In the genomic region with DNA sequence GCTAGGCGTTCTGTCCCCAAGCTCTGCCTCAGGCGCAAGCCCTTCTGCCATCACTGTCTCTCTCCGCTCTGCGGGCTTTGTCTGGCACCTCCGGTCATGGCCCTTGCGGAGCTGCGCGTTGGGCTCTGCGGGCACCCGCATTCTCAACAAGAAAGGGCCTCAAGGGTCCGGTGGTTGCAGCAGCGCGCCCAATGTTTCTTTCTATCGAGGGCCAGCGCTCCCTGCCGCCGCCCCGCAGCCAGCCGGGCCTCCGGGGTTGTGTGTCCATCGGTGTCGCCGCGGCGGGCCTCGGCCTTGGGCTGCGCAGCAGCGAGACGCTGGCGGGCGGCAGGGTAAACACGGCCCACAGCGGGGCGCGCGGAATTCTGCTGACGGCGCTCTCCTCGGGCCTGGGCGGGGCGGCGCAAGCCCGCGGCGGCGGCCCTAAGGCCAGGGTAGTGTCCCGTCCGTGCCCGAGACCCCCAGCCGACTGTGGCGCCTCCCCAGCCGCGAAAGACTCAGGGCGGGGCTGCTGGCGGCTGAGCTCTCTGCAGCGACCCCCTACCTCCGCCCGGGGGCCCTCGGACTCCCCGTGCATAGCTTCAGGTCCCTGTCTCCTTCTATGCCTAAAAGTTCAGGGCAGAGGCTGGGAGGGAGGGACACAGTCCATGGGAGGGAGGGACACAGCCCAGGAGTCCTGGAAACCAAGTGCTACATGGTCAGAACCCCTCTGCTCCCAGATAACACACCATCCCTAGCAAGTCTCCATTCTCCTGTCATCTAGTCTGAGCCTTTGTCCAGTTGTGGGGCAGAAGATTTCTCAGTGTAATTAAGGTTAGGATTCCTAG, we compare ENCODE assay signal across 8 mouse cellular contexts.
DNase-seq lines count a peak whose midpoint lies in the region; ATAC-seq and TF ChIP-seq lines count a peak whose summit lies in the region.

No protein-coding gene starts in this region.

- TF ChIP-seq EP300 in lung, postnatal 0 days (IDR thresholded peaks at IDR 0.05) = no peak

- 20% methylated on average over 50 of the region's 60 CpGs for WGBS in embryonic facial prominence, embryonic 15.5 days
- WGBS in heart, embryonic 16.5 days = 13% methylated on average over 59 of the region's 60 CpGs
- WGBS in lung, postnatal 0 days = 20% methylated on average over 29 of the region's 60 CpGs

- H3K27ac ChIP-seq in embryonic facial prominence, embryonic 15.5 days (replicated peaks) = peak overlapping the region; percentile 34; the same call in 1 of the 2 replicates
- H3K27ac ChIP-seq in heart, embryonic 16.5 days (ENCODE audit: low read length) = peak overlapping the region; percentile 11; the same call in 1 of the 2 replicates
- H3K27ac ChIP-seq in lung, postnatal 0 days (ENCODE audit: low read length) = peak overlapping the region; percentile 84

- peaks cover 13% of the 10 kb centered on the region for H3K4me1 ChIP-seq in embryonic facial prominence, embryonic 15.5 days
- H3K4me1 ChIP-seq in heart, embryonic 16.5 days (ENCODE audit: control insufficient read depth, insufficient read depth, low read length) = peaks cover 16% of the 10 kb centered on the region
- H3K4me1 ChIP-seq in lung, postnatal 0 days (ENCODE audit: insufficient read depth, low read depth, low read length) = no peaks in the 10 kb centered on the region; the same call in 1 of the 2 replicates

- peak overlapping the region; percentile 60 for H3K4me2 ChIP-seq in embryonic facial prominence, embryonic 15.5 days (replicated peaks)
- H3K4me2 ChIP-seq in heart, embryonic 16.5 days (ENCODE audit: low read depth, low read length) = peak overlapping the region; percentile 66
- peak overlapping the region; percentile 53 for H3K4me2 ChIP-seq in lung, postnatal 0 days (replicated peaks; ENCODE audit: low read depth, low read length)

- ATAC-seq in embryonic facial prominence, embryonic 15.5 days (ENCODE audit: insufficient number of reproducible peaks, low FRiP score, low TSS enrichment, low read depth) = peak; percentile 80
- ATAC-seq in heart, embryonic 16.5 days (replicated peaks; ENCODE audit: extremely low read depth, insufficient read depth, low FRiP score) = peak; percentile 78
- peak; percentile 75 for ATAC-seq in lung, postnatal 0 days
- no peak for ATAC-seq in megakaryocyte-erythroid progenitor cell, adult 5-6 weeks (replicated peaks; ENCODE audit: low FRiP score, low TSS enrichment, poor library complexity, severe bottlenecking)

- H3K9me3 ChIP-seq in embryonic facial prominence, embryonic 15.5 days (replicated peaks) = no peaks in the 10 kb centered on the region
- H3K9me3 ChIP-seq in heart, embryonic 16.5 days (replicated peaks; ENCODE audit: control insufficient read depth, low read length) = no peaks in the 10 kb centered on the region
- no peaks in the 10 kb centered on the region for H3K9me3 ChIP-seq in lung, postnatal 0 days (ENCODE audit: low read length)

- H3K36me3 ChIP-seq in embryonic facial prominence, embryonic 15.5 days = no peaks in the 10 kb centered on the region
- no peaks in the 10 kb centered on the region for H3K36me3 ChIP-seq in heart, embryonic 16.5 days (ENCODE audit: control insufficient read depth, insufficient read depth)
- H3K36me3 ChIP-seq in lung, postnatal 0 days (ENCODE audit: insufficient read depth, low read length) = no peaks in the 10 kb centered on the region

- peaks cover 34% of the 10 kb centered on the region for H3K27me3 ChIP-seq in embryonic facial prominence, embryonic 15.5 days
- H3K27me3 ChIP-seq in heart, embryonic 16.5 days (ENCODE audit: control insufficient read depth, insufficient read depth, low read length) = peaks cover 5% of the 10 kb centered on the region
- no peaks in the 10 kb centered on the region for H3K27me3 ChIP-seq in lung, postnatal 0 days (replicated peaks; ENCODE audit: insufficient read depth, low read length)

- DNase-seq in right cerebral cortex, adult 18-20 months = peak; percentile 14
- no peak for DNase-seq in right cerebral cortex, postnatal 36 days (ENCODE audit: low spot score in 2 of 2)
- peak; percentile 60 to 70 for DNase-seq in kidney, postnatal 25 days
- peak; percentile 59 for DNase-seq in lung, postnatal 0 days (ENCODE audit: low spot score)
- peak; percentile 47 for DNase-seq in retina, embryonic 14.5 days (ENCODE audit: low spot score)

- TF ChIP-seq CTCF in lung, postnatal 0 days (IDR thresholded peaks at IDR 0.05) = no peak; the same call in none of the 2 replicates

- peak overlapping the region; percentile 28; the same call in 1 of the 2 replicates for H3K9ac ChIP-seq in embryonic facial prominence, embryonic 15.5 days
- H3K9ac ChIP-seq in heart, embryonic 16.5 days (ENCODE audit: low read length) = peak overlapping the region; percentile 72
- H3K9ac ChIP-seq in lung, postnatal 0 days (replicated peaks; ENCODE audit: low read depth) = peak overlapping the region; percentile 43; the same call in 1 of the 2 replicates

- peak overlapping the region; percentile 35 for H3K4me3 ChIP-seq in embryonic facial prominence, embryonic 15.5 days (replicated peaks)
- peak overlapping the region; percentile 39 for H3K4me3 ChIP-seq in heart, embryonic 16.5 days (ENCODE audit: low read length)
- H3K4me3 ChIP-seq in lung, postnatal 0 days (ENCODE audit: low read depth, low read length) = peak overlapping the region; percentile 21; the same call in 1 of the 2 replicates

Comparison
In these comparisons a context has a peak if more than half of its experiments do, and no peak if none do; other contexts are left out.
1. DNase-seq: peak in right cerebral cortex, adult 18-20 months (single experiment), kidney, postnatal 25 days (2 of 2), lung, postnatal 0 days (single experiment) and retina, embryonic 14.5 days (single experiment); none in right cerebral cortex, postnatal 36 days (0 of 2).
2. H3K27ac ChIP-seq: peak in every context shown above with its lines; median percentile 84 in lung, postnatal 0 days; 34 in embryonic facial prominence, embryonic 15.5 days; 11 in heart, embryonic 16.5 days.
3. Peak in every context shown above with its lines, with median percentiles within 50 percentile points of each other: H3K4me2 ChIP-seq, H3K4me3 ChIP-seq and H3K9ac ChIP-seq.